Mouse (Mus musculus): ENCODE measurements at regions not wholly inside any gene's neighbourhood (a gene's known extent, or its start where the extent isn't known, plus 50 kb on each side); places are given as distances from the start of the nearest gene placed in this dataset.
"Not testable (repeated sequence)": the region's sequence is repeated elsewhere in the genome, so short reads cannot be mapped to it uniquely, and the experiment has no call there.

DNA sequence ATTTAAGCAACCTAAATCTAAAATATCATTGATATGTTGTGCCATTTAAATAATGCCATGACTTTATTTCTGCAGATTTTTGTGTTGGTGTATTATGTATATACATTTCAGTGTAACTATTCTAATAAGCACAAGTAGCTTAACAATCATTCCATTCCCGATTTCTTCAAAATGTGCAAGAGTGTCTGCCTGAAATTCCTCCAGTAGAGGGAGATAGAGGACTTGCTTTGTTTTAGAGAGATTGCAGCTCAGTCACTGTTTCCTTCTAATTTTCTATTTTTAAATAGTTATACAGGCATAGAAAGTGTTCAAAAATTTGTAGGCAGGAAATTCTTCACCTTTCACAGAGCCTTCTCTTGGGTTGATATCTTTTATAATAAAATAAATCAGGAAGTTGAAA is 498.0 kb upstream of the Tacstd2 start:
- 20% methylated on average over 1 of the region's 1 CpGs for WGBS
- not testable (repeated sequence) for H3K4me3 ChIP-seq (ENCODE audit: insufficient read depth, low read depth, low read length); H3K9ac ChIP-seq (ENCODE audit: low read depth, low read length); H3K79me2 ChIP-seq (ENCODE audit: control insufficient read depth, insufficient read depth, low read length); H3K27me3 ChIP-seq (ENCODE audit: control insufficient read depth, insufficient read depth, low read length); DNase-seq (ENCODE audit: extremely low read depth, low read depth, low spot score); H3K27ac ChIP-seq (replicated peaks; ENCODE audit: insufficient read depth, low read depth, low read length); H3K4me1 ChIP-seq (ENCODE audit: control insufficient read depth, insufficient read depth, low read length); H3K36me3 ChIP-seq (ENCODE audit: control insufficient read depth, insufficient read depth, low read length)

DNA sequence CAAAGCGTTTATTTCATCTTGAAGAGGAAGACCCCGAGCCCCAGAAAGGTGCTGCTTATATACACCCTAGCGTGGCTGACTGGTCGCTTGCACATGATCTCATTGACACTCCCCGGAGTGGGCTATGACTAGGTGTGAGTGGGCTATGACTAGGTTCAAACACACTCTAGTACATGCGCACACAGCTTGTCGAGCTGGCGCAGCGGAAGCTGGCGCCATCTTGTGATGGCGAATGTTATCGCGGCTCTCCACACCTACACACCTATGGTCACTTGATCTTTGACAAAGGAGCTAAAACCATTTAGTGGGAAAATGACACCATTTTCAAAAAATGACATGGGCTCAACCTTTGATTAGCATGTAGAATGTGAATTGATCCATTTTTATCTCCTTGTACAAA is 495.1 kb upstream of the Tacstd2 start:
- Histone ChIP-seq H3K4me1 (ENCODE audit: control insufficient read depth, insufficient read depth, low read length) (no peaks in the 10 kb centered on the region), H3K79me2 (ENCODE audit: control insufficient read depth, insufficient read depth, low read length) (no peaks in the 10 kb centered on the region), H3K36me3 (ENCODE audit: control insufficient read depth, insufficient read depth, low read length) (no peaks in the 10 kb centered on the region), H3K27ac (replicated peaks; ENCODE audit: insufficient read depth, low read depth, low read length) (no peak overlapping the region), H3K9ac (ENCODE audit: low read depth, low read length) (no peak overlapping the region), H3K27me3 (ENCODE audit: control insufficient read depth, insufficient read depth, low read length) (no peaks in the 10 kb centered on the region), H3K4me3 (ENCODE audit: insufficient read depth, low read depth, low read length) (no peak overlapping the region)
- WGBS = 44% methylated on average over 13 of the region's 13 CpGs
- peak; percentile 1 for DNase-seq (ENCODE audit: extremely low read depth, low read depth, low spot score)
- TF ChIP-seq POLR2A (IDR thresholded peaks at IDR 0.05; ENCODE audit: extremely low read depth, insufficient read depth, low read length) (no peak), CTCF (IDR thresholded peaks at IDR 0.05; ENCODE audit: low read depth, low read length) (peak; percentile 41)

Data from liver, adult 2 months (tissue).